Mouse (Mus musculus): ENCODE data around the gene A030005K14Rik. TPM values are rescaled to one million over a fixed set of nuclear protein-coding genes. Genes with fewer than 3 reads are reported as not detected.

Gene A030005K14Rik
- polyA plus RNA-seq (2012; rRNA removed): not detected in 2 replicates

GRCm38 (mm10) chr1:83059278-83059677 is at the start of gene A030005K14Rik:
A030005K14Rik (minus strand) TSS chr1:83059378.
- DNase-seq (ENCODE audit: low read depth): no peak

- no peak for DNase-seq (ENCODE audit: low read depth)
These were observed 48.3 kb upstream of the A030005K14Rik start for GRCm38 (mm10) chr1:83107410-83107978.

- no peak for DNase-seq (ENCODE audit: low read depth)
These were observed 46.3 kb upstream of the A030005K14Rik start for GRCm38 (mm10) chr1:83105464-83105863.

GRCm38 (mm10) chr1:83101891-83102290 is 42.7 kb upstream of the A030005K14Rik start:
- no peak for DNase-seq (ENCODE audit: low read depth)

GRCm38 (mm10) chr1:83099580-83100137 is 40.5 kb upstream of the A030005K14Rik start:
- no peak for DNase-seq (ENCODE audit: low read depth)

- DNase-seq (ENCODE audit: low read depth): no peak
These were observed 40.0 kb upstream of the A030005K14Rik start for GRCm38 (mm10) chr1:83099160-83099559.

GRCm38 (mm10) chr1:83096935-83097334 is 37.8 kb upstream of the A030005K14Rik start:
- no peak for DNase-seq (ENCODE audit: low read depth)

GRCm38 (mm10) chr1:83091268-83091667 is 32.1 kb upstream of the A030005K14Rik start:
- DNase-seq (ENCODE audit: low read depth): no peak

- DNase-seq (ENCODE audit: low read depth): no peak
These were observed 25.6 kb upstream of the A030005K14Rik start for GRCm38 (mm10) chr1:83084790-83085189.

GRCm38 (mm10) chr1:83077016-83077415 is 17.8 kb upstream of the A030005K14Rik start:
- no peak for DNase-seq (ENCODE audit: low read depth)

GRCm38 (mm10) chr1:83076190-83076917 is 17.2 kb upstream of the A030005K14Rik start:
- DNase-seq (ENCODE audit: low read depth): no peak

GRCm38 (mm10) chr1:83075526-83076189 is 16.5 kb upstream of the A030005K14Rik start:
- no peak for DNase-seq (ENCODE audit: low read depth)

- no peak for DNase-seq (ENCODE audit: low read depth)
These were observed 8.0 kb upstream of the A030005K14Rik start for GRCm38 (mm10) chr1:83067205-83067604.

GRCm38 (mm10) chr1:83066577-83066976 is 7.4 kb upstream of the A030005K14Rik start:
- DNase-seq (ENCODE audit: low read depth): no peak

- no peak for DNase-seq (ENCODE audit: low read depth)
These were observed 5.7 kb upstream of the A030005K14Rik start for GRCm38 (mm10) chr1:83064851-83065250.

- no peak for DNase-seq (ENCODE audit: low read depth)
These were observed 1.5 kb upstream of the A030005K14Rik start, which contains the start of gene Krtap28-13 for GRCm38 (mm10) chr1:83060643-83061042. Krtap28-13 (plus strand) TSS chr1:83060930.

- DNase-seq (ENCODE audit: low read depth): no peak
These were observed 697 bp downstream of the A030005K14Rik start for GRCm38 (mm10) chr1:83058481-83058880.

GRCm38 (mm10) chr1:83044882-83045427 is 14.2 kb downstream of the A030005K14Rik start, which contains the start of gene Gm47969:
Gm47969 (plus strand) TSS chr1:83044932.
- DNase-seq (ENCODE audit: low read depth): no peak

GRCm38 (mm10) chr1:83042380-83042779 is 16.8 kb downstream of the A030005K14Rik start, which contains the start of gene Krtap28-10:
Krtap28-10 (minus strand) TSS chr1:83042480.
- DNase-seq (ENCODE audit: low read depth): no peak

- DNase-seq (ENCODE audit: low read depth): no peak
These were observed 20.1 kb downstream of the A030005K14Rik start for GRCm38 (mm10) chr1:83039080-83039479.

- DNase-seq (ENCODE audit: low read depth): no peak
These were observed 21.0 kb downstream of the A030005K14Rik start, which contains the start of gene Slc19a3 for GRCm38 (mm10) chr1:83038109-83038672. Slc19a3 (minus strand) TSS chr1:83038448.

Measured in gonadal fat pad, adult 2 months (tissue).